Mouse (Mus musculus) megakaryocyte, embryonic 14.5 days (primary cell): ENCODE measurements around the gene Atf6b.

Experiments
- FLI1 ChIP-seq: IDR thresholded peaks from 2 replicates; pipeline ENCODE4 v1.6.1; 2012; ENCODE audit warnings: low read length, inconsistent platforms, mixed read lengths
- GATA1 ChIP-seq: IDR thresholded peaks from 3 replicates; pipeline ENCODE4 v1.6.1; 2012; ENCODE audit warnings: mixed read lengths, low read length, inconsistent platforms, borderline replicate concordance

DNA sequence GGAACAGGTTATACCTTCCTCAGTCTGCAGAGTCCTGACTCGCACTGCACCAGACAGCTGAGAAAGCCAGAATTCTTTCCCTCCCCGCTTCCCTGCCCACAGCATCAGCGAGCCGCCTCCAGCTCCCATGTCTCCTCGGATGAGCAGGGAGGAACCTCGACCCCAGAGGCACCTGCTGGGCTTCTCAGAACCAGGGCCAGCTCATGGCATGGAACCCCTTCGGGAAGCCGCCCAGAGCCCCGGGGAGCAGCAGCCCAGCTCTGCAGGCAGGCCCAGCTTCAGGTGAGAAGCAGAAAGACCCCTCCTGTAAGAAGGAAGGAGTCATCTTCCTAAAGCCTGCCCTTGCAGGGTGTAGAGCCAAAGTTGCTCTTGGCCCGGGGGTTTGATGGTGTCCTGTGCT lies 5.6 kb downstream of the Atf6b start:
- TF ChIP-seq GATA1 (no peak), FLI1 (no peak)
